Mouse (Mus musculus): ENCODE measurements around the gene Gpnmb. TPM values are rescaled to one million over a fixed set of nuclear protein-coding genes. Genes with fewer than 3 reads are reported as not detected.

The Gpnmb gene
- 0.66 and 0.83 TPM in 2 replicates for polyA plus RNA-seq (2015; fragmentation: Nextera tagmentation; extraction: Ambion mirVana)

DNA sequence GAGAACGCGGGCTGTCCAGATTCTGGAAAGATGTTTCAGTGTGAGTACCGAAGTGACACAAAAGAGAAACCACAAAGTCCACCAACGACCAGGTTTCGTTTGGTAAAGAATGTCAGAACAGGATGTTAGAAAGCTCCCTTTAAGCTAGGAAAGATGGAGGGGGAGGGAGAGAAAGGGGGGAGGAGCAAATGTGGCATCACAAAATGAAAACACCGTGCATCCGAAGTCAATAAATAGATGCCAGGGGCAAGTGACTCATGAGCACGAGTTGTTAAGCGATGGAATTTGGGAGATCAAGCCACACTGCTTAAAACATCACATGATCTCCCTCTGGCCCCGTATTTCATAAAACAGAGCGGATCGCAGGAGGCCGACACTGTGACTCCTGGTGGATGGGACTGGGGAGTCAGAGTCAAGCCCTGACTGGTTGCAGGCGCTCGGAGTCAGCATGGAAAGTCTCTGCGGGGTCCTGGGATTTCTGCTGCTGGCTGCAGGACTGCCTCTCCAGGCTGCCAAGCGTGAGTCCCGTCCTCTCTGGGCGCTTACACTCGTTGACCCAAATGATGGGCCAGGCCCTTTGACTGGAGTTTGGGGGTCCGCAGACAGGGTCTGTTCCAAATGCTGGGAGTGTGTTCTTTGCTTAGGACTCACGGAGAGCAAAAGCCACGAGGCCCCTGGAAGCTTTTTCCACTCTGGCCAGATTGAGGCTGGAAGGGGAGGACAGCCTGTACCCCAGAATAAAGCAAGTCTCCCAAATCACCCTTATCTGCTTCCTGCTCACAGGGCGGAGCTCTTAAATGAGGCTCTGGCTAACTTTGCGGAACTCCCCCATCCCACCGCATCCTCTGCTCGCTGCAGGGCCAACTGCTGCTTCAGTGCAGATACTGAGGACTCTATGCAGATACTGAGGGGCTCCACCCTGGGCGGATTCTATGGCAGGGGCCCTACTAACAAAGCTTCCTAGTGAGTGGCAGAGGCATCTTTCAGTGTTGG, at the start of gene Gpnmb:
Gene Gpnmb (plus strand): TSS at position 272 of the 993 bp plus-strand sequence.
- peaks cover 23% of the 10 kb centered on the region for H3K27me3 ChIP-seq (replicated peaks)
- peak within 1 kb of the TSS; percentile 61 for H3K9ac ChIP-seq
- 26% methylated on average over 28 of the region's 28 CpGs for WGBS
- H3K4me2 ChIP-seq: peak within 1 kb of the TSS; percentile 61
- H3K9me3 ChIP-seq: no peaks in the 10 kb centered on the region
- peak within 1 kb of the TSS; percentile 33 for H3K4me3 ChIP-seq
- no peaks in the 10 kb centered on the region for H3K36me3 ChIP-seq
- peaks cover 21% of the 10 kb centered on the region for H3K4me1 ChIP-seq
- H3K27ac ChIP-seq (replicated peaks): no peak within 1 kb of the TSS
- ATAC-seq (ENCODE audit: extremely low read depth, insufficient number of reproducible peaks, low FRiP score, low TSS enrichment): no peak

DNA sequence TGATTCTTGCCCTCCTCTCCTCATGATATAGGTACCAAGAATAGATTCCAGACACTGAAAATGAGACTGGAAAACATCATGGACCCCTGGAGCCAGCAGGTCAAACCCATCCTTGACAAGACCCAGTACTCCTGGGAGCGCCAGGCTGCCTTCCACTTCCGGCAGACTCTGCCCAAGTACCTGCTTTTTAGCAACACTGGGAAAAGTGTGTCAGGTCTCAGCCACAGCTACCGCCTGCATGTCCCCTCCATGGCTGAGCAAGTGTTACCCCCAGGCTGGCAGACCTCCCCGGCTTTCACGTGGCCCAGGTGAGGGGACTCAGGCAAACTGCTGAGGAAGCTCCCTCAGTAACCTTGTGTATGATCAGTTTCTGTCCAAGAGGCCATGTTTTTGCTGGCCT, 46.4 kb upstream of the Gpnmb start:
- Histone ChIP-seq H3K4me1 (no peaks in the 10 kb centered on the region), H3K4me2 (no peak overlapping the region), H3K9me3 (no peaks in the 10 kb centered on the region), H3K27me3 (replicated peaks) (no peaks in the 10 kb centered on the region), H3K36me3 (no peaks in the 10 kb centered on the region), H3K9ac (no peak overlapping the region), H3K27ac (replicated peaks) (no peak overlapping the region), H3K4me3 (no peak overlapping the region)
- ATAC-seq (ENCODE audit: extremely low read depth, insufficient number of reproducible peaks, low FRiP score, low TSS enrichment): no peak
- 77% methylated on average over 5 of the region's 5 CpGs for WGBS

GRCm38 (mm10) chr6:48991991-48992390, 44.4 kb upstream of the Gpnmb start:
- ATAC-seq (ENCODE audit: extremely low read depth, insufficient number of reproducible peaks, low FRiP score, low TSS enrichment): no peak
- Histone ChIP-seq H3K9me3 (no peaks in the 10 kb centered on the region), H3K27me3 (replicated peaks) (no peaks in the 10 kb centered on the region), H3K4me2 (no peak overlapping the region), H3K4me1 (no peaks in the 10 kb centered on the region), H3K36me3 (no peaks in the 10 kb centered on the region), H3K4me3 (no peak overlapping the region), H3K27ac (replicated peaks) (no peak overlapping the region), H3K9ac (no peak overlapping the region)
- 66% methylated on average over 4 of the region's 4 CpGs for WGBS

GRCm38 (mm10) chr6:48998186-48998585, 38.2 kb upstream of the Gpnmb start:
- Histone ChIP-seq H3K4me3 (no peak overlapping the region), H3K27me3 (replicated peaks) (no peaks in the 10 kb centered on the region), H3K4me1 (no peaks in the 10 kb centered on the region), H3K27ac (replicated peaks) (no peak overlapping the region), H3K36me3 (no peaks in the 10 kb centered on the region), H3K9ac (no peak overlapping the region), H3K9me3 (no peaks in the 10 kb centered on the region), H3K4me2 (no peak overlapping the region)
- ATAC-seq (ENCODE audit: extremely low read depth, insufficient number of reproducible peaks, low FRiP score, low TSS enrichment): no peak
- WGBS: 49% methylated on average over 6 of the region's 6 CpGs

- H3K9me3 ChIP-seq: no peaks in the 10 kb centered on the region
- no peak overlapping the region for H3K4me3 ChIP-seq
- no peak overlapping the region for H3K27ac ChIP-seq (replicated peaks)
- WGBS: 70% methylated on average over 4 of the region's 4 CpGs
- H3K4me1 ChIP-seq: no peaks in the 10 kb centered on the region
- H3K4me2 ChIP-seq: no peak overlapping the region
- no peak overlapping the region for H3K9ac ChIP-seq
- H3K27me3 ChIP-seq (replicated peaks): no peaks in the 10 kb centered on the region
- H3K36me3 ChIP-seq: no peaks in the 10 kb centered on the region
- ATAC-seq (ENCODE audit: extremely low read depth, insufficient number of reproducible peaks, low FRiP score, low TSS enrichment): no peak
Measured at GRCm38 (mm10) chr6:48998796-48999195, 37.5 kb upstream of the Gpnmb start.

DNA sequence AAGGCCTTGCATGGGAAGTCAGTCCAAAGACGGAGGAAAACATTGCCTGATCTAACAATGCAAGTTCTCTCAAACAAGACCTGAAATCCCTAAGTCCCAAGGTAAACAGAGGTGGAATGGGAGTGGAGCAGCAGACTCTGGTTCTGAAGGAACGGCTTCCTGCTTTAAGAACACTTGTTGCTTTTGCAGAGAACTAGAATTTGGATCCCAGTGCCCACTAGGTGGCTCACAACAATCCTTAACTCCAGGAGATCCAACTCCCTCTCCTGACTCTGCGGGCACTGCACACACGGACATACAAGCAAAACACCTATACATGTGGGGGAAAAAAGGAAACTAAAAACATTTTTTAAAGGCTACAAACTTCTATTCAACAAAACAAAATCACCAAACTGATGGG, 33.0 kb upstream of the Gpnmb start:
- Histone ChIP-seq H3K4me1 (peaks cover 3% of the 10 kb centered on the region), H3K4me3 (no peak overlapping the region), H3K9ac (no peak overlapping the region), H3K27ac (replicated peaks) (no peak overlapping the region), H3K27me3 (replicated peaks) (no peaks in the 10 kb centered on the region), H3K4me2 (no peak overlapping the region), H3K9me3 (no peaks in the 10 kb centered on the region), H3K36me3 (no peaks in the 10 kb centered on the region)
- ATAC-seq (ENCODE audit: extremely low read depth, insufficient number of reproducible peaks, low FRiP score, low TSS enrichment): no peak; the same call in 1 of the 2 replicates
- whole genome bisulfite sequencing: 36% methylated on average over 4 of the region's 4 CpGs

- H3K36me3 ChIP-seq: no peaks in the 10 kb centered on the region
- ATAC-seq (ENCODE audit: extremely low read depth, insufficient number of reproducible peaks, low FRiP score, low TSS enrichment): no peak
- WGBS: under 1% methylated on average over 9 of the region's 9 CpGs
- peak overlapping the region; percentile 78 for H3K9ac ChIP-seq
- no peak overlapping the region for H3K27ac ChIP-seq (replicated peaks)
- H3K4me1 ChIP-seq: peaks cover 8% of the 10 kb centered on the region
- H3K4me3 ChIP-seq: peak overlapping the region; percentile 52
- H3K27me3 ChIP-seq (replicated peaks): no peaks in the 10 kb centered on the region
- 0 out of 2 replicates have a peak, but pooled peaks cover 4% of the 10 kb centered on the region for H3K9me3 ChIP-seq
- peak overlapping the region; percentile 73 for H3K4me2 ChIP-seq
Measured at GRCm38 (mm10) chr6:49007981-49008380, 28.4 kb upstream of the Gpnmb start.

- H3K4me2 ChIP-seq: peak overlapping the region; percentile 73
- 19% methylated on average over 13 of the region's 13 CpGs for WGBS
- no peaks in the 10 kb centered on the region for H3K36me3 ChIP-seq
- H3K4me3 ChIP-seq: peak overlapping the region; percentile 52
- H3K27me3 ChIP-seq (replicated peaks): no peaks in the 10 kb centered on the region
- H3K9ac ChIP-seq: peak overlapping the region; percentile 78
- 0 out of 2 replicates have a peak, but pooled peaks cover 4% of the 10 kb centered on the region for H3K9me3 ChIP-seq
- no peak for ATAC-seq (ENCODE audit: extremely low read depth, insufficient number of reproducible peaks, low FRiP score, low TSS enrichment)
- peaks cover 8% of the 10 kb centered on the region for H3K4me1 ChIP-seq
- H3K27ac ChIP-seq (replicated peaks): no peak overlapping the region
Measured at GRCm38 (mm10) chr6:49008420-49009160, 27.8 kb upstream of the Gpnmb start.

- Histone ChIP-seq H3K27ac (replicated peaks) (no peak overlapping the region), H3K9ac (no peak overlapping the region), H3K9me3 (0 out of 2 replicates have a peak, but pooled peaks cover 4% of the 10 kb centered on the region), H3K27me3 (replicated peaks) (no peaks in the 10 kb centered on the region), H3K36me3 (no peaks in the 10 kb centered on the region), H3K4me2 (peak overlapping the region; percentile 73), H3K4me1 (peaks cover 8% of the 10 kb centered on the region), H3K4me3 (peak overlapping the region; percentile 52; the same call in 1 of the 2 replicates)
- ATAC-seq (ENCODE audit: extremely low read depth, insufficient number of reproducible peaks, low FRiP score, low TSS enrichment): no peak
- 23% methylated on average over 7 of the region's 7 CpGs for WGBS
Measured at GRCm38 (mm10) chr6:49009161-49009555, 27.2 kb upstream of the Gpnmb start.

- Histone ChIP-seq H3K4me2 (no peak overlapping the region), H3K36me3 (no peaks in the 10 kb centered on the region), H3K4me3 (no peak overlapping the region), H3K4me1 (peaks cover 8% of the 10 kb centered on the region), H3K27ac (replicated peaks) (no peak overlapping the region), H3K9me3 (0 out of 2 replicates have a peak, but pooled peaks cover 4% of the 10 kb centered on the region), H3K27me3 (replicated peaks) (no peaks in the 10 kb centered on the region), H3K9ac (no peak overlapping the region)
- WGBS: 65% methylated on average over 1 of the region's 1 CpGs
- ATAC-seq (ENCODE audit: extremely low read depth, insufficient number of reproducible peaks, low FRiP score, low TSS enrichment): no peak
Measured at GRCm38 (mm10) chr6:49009665-49010064, 26.7 kb upstream of the Gpnmb start.

DNA sequence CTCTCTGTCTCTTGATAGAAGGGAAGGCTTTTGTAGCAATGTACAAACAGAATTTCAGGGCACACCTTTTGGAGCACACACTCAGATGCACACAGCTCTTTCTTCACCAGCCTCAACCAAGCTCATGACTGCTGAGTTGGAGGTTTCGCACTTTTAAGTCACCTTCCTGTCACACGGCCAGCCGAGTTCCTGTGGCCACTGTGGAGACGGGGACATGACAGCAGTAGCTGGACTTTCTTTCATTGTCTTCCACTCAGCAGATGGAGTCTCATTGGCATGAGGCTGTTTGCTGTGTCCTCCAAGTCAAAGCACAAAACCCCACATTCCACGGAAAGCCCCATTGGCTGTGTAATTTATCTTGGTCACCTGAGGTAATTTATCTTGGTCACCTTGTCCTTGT, 25.2 kb upstream of the Gpnmb start:
- H3K9ac ChIP-seq: no peak overlapping the region
- WGBS: 72% methylated on average over 5 of the region's 5 CpGs
- no peak for ATAC-seq (ENCODE audit: extremely low read depth, insufficient number of reproducible peaks, low FRiP score, low TSS enrichment)

More for the DNA sequence above, 25.2 kb upstream of the Gpnmb start:
- no peak overlapping the region for H3K27ac ChIP-seq (replicated peaks)
- no peak overlapping the region for H3K4me3 ChIP-seq
- H3K36me3 ChIP-seq: no peaks in the 10 kb centered on the region
- H3K4me2 ChIP-seq: no peak overlapping the region
- H3K9me3 ChIP-seq: 0 out of 2 replicates have a peak, but pooled peaks cover 4% of the 10 kb centered on the region
- no peaks in the 10 kb centered on the region for H3K27me3 ChIP-seq (replicated peaks)
- peaks cover 8% of the 10 kb centered on the region for H3K4me1 ChIP-seq
